Mouse (Mus musculus) heart, embryonic 10.5 days (tissue): ENCODE measurements around the gene Clec16a. TPM values are rescaled to one million over a fixed set of nuclear protein-coding genes. Genes with fewer than 3 reads are reported as not detected.

ENCODE experiments used
- DNase-seq: peaks from one replicate; pipeline ENCODE4 v3.0.0-alpha.2; 2017; ENCODE audit warnings: low spot score
- H3K27ac ChIP-seq: fragments of 300-500 bp; sonication (generic); 2 replicates; pipeline ENCODE4 v1.5.1; 2016; ENCODE audit warnings: mild to moderate bottlenecking
- H3K27me3 ChIP-seq: fragments of 300-500 bp; sonication (generic); 2 replicates; pipeline ENCODE4 v1.6.1; 2016; ENCODE audit warnings: mild to moderate bottlenecking; ENCODE audit not compliant: poor library complexity, insufficient read depth, severe bottlenecking
- H3K36me3 ChIP-seq: fragments of 300-500 bp; sonication (generic); 2 replicates; pipeline ENCODE4 v1.6.1; 2016; ENCODE audit warnings: mild to moderate bottlenecking, moderate library complexity
- H3K4me1 ChIP-seq: fragments of 300-500 bp; sonication (generic); 2 replicates; pipeline ENCODE4 v1.6.1; 2016; ENCODE audit warnings: mild to moderate bottlenecking
- H3K4me3 ChIP-seq: fragments of 300-500 bp; sonication (generic); 2 replicates; pipeline ENCODE4 v1.5.1; 2016; ENCODE audit warnings: mild to moderate bottlenecking, moderate library complexity
- H3K9me3 ChIP-seq: fragments of 300-500 bp; sonication (generic); 2 replicates; pipeline ENCODE4 v1.6.1; 2016; ENCODE audit warnings: mild to moderate bottlenecking, moderate library complexity
- WGBS: fragments of 180-500 bp; shearing (Covaris S2); methylation state at CpG from one replicate; pipeline ENCODE4 v1.1.7; 2016; 5-methylcytosine and 5-hydroxymethylcytosine counted together
- polyA plus RNA-seq: library from polyadenylated mRNA; unstranded; fragments of >200 nt; fragmentation: Nextera tagmentation; extraction: Ambion mirVana; gene quantifications from 2 replicates; pipeline ENCODE4 v1.2.1, GENCODE M21; 2016

Gene Clec16a
- polyA plus RNA-seq, 1 experiment from 2014 or later: 24.5 TPM

DNA sequence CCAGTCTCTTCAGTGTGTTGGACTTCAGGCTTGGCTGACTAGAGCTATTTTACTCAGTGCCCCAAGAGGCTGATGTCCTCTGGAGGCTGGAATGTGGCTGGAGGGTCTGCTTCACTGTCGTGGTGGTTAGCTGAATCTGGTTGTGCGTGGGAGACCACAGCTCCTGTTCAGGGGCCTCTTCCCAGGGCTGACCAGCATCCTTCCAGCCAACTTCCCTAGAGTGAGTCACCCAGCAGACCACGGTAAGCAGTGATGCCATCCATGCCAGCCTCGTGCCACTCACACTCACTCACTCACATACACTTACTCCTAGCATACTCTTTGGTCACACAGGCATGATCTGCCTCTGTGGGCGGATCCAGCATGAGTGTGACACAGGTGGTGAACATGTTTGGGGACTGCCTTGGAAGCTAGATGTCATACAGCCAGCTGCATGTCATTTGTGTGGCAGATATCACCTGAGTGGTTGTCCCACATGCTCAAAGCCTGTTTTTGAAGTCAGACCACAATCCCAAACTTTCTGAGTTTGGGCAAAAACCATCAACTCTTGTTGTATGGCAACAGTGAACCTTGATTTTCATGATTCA is 24.8 kb downstream of the Clec16a start:
- WGBS: 72% methylated on average over 5 of the region's 5 CpGs
- H3K4me1 ChIP-seq: peaks cover 10% of the 10 kb centered on the region
- peaks cover 46% of the 10 kb centered on the region for H3K36me3 ChIP-seq

GRCm38 (mm10) chr16:10570708-10571107 is 25.6 kb downstream of the Clec16a start:
- no peaks in the 10 kb centered on the region for H3K27me3 ChIP-seq
- DNase-seq: no peak
- no peaks in the 10 kb centered on the region for H3K9me3 ChIP-seq
- no peak overlapping the region for H3K27ac ChIP-seq
- WGBS: 81% methylated on average over 1 of the region's 1 CpGs
- peaks cover 5% of the 10 kb centered on the region for H3K4me1 ChIP-seq
- no peak overlapping the region for H3K4me3 ChIP-seq
- peaks cover 47% of the 10 kb centered on the region for H3K36me3 ChIP-seq

More for the DNA sequence above, 24.8 kb downstream of the Clec16a start:
- Histone ChIP-seq H3K4me3 (no peak overlapping the region), H3K27me3 (no peaks in the 10 kb centered on the region), H3K9me3 (no peaks in the 10 kb centered on the region), H3K27ac (no peak overlapping the region)
- DNase-seq: no peak

DNA sequence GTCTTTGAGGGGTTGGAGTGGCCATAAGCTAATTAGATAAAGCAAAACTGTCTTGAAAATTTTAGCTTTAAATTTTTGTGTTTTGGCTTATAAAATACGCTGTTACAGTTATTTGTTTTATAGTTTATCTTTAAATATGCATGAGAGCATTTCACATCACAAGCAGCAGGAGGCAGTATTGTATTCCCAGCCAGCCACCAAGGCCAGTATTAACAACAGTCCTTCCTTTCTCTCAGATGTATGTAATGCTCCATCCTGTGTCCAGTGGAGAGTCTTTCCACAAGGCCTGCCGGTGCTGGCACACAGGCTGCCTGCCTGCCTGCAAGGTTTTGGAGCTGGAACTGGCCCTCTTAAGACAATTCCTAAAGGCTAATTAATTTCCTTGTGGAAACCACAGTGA is 26.7 kb downstream of the Clec16a start:
- H3K9me3 ChIP-seq: no peaks in the 10 kb centered on the region
- no peak overlapping the region for H3K4me3 ChIP-seq
- H3K27me3 ChIP-seq: no peaks in the 10 kb centered on the region
- DNase-seq: no peak
- H3K4me1 ChIP-seq: no peaks in the 10 kb centered on the region
- H3K27ac ChIP-seq: no peak overlapping the region
- WGBS: 61% methylated on average over 2 of the region's 2 CpGs
- peaks cover 53% of the 10 kb centered on the region for H3K36me3 ChIP-seq

DNA sequence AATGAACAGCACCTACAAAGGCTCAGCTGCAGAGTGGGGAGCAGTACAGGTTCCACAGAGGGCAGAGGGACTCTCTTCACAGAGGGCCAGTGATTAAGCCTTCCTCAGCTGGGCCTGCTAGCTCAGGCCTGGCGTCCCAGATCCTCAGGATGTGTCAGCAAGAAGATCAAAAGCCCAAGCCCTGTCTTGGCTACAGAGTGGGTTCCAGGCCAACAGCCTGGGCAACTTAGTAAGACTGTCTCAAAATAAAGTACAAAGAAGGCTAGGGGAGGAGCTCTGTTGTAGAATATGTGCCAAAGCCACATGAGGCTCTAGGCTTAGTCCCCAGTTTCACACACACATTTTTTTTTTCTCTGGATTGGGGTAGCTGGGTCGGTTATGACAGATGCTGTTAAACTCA is 29.8 kb downstream of the Clec16a start:
- Histone ChIP-seq H3K27me3 (no peaks in the 10 kb centered on the region), H3K27ac (no peak overlapping the region), H3K9me3 (no peaks in the 10 kb centered on the region), H3K36me3 (peaks cover 57% of the 10 kb centered on the region; the same call in 1 of the 2 replicates), H3K4me3 (no peak overlapping the region), H3K4me1 (no peaks in the 10 kb centered on the region)
- WGBS: 77% methylated on average over 2 of the region's 2 CpGs
- DNase-seq: no peak

GRCm38 (mm10) chr16:10575915-10576314 is 30.8 kb downstream of the Clec16a start:
- no peak for DNase-seq
- Histone ChIP-seq H3K36me3 (peaks cover 64% of the 10 kb centered on the region; the same call in 1 of the 2 replicates), H3K27ac (no peak overlapping the region), H3K9me3 (no peaks in the 10 kb centered on the region), H3K4me3 (no peak overlapping the region), H3K27me3 (no peaks in the 10 kb centered on the region), H3K4me1 (no peaks in the 10 kb centered on the region)
- 87% methylated on average over 4 of the region's 4 CpGs for WGBS

- 76% methylated on average over 5 of the region's 5 CpGs for whole genome bisulfite sequencing
- peaks cover 67% of the 10 kb centered on the region for H3K36me3 ChIP-seq
- H3K27me3 ChIP-seq: no peaks in the 10 kb centered on the region
- H3K9me3 ChIP-seq: no peaks in the 10 kb centered on the region
- H3K4me1 ChIP-seq: no peaks in the 10 kb centered on the region
- no peak overlapping the region for H3K4me3 ChIP-seq
- no peak for DNase-seq
- no peak overlapping the region for H3K27ac ChIP-seq
Observed at GRCm38 (mm10) chr16:10577548-10577947, 32.4 kb downstream of the Clec16a start.

- no peak overlapping the region for H3K4me3 ChIP-seq
- 80% methylated on average over 1 of the region's 1 CpGs for WGBS
- no peak overlapping the region for H3K27ac ChIP-seq
- H3K9me3 ChIP-seq: no peaks in the 10 kb centered on the region
- DNase-seq: no peak
- H3K36me3 ChIP-seq: peaks cover 70% of the 10 kb centered on the region
- H3K27me3 ChIP-seq: no peaks in the 10 kb centered on the region
- no peaks in the 10 kb centered on the region for H3K4me1 ChIP-seq
Observed at GRCm38 (mm10) chr16:10578376-10578775, 33.2 kb downstream of the Clec16a start.

DNA sequence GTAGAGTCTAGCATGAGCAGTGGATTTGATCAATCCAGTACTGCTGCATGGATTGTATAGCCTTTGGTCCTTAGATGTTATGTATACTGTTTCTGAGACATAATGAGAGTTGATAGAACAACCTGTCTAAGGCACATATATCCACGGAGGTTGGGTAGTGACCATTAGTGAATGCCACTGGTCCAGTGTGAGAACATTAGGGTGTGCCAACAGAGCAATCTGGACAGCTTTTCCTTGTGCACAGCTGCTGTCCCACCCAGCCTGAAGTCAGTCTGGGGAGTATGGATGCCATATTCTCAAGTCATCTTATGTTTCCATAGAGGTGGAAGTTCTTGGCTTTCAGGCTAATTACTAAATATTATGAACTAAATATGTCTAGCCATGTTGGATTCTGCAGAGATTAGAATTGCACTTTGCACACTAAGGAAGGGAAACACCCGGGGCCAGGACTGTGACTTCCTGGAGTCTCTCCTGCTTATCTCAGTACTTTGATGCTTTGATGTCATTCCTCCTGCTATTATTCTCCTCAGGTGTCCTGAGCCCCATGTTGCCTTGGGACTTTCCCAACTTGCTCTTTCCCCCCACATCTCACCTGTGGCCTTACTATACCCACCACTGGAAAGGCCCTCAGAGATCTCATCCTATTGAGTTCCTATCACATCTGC is 36.2 kb downstream of the Clec16a start:
- H3K4me1 ChIP-seq: no peaks in the 10 kb centered on the region
- H3K4me3 ChIP-seq: no peak overlapping the region
- no peaks in the 10 kb centered on the region for H3K9me3 ChIP-seq
- H3K27me3 ChIP-seq: no peaks in the 10 kb centered on the region
- no peak for DNase-seq
- WGBS: 75% methylated on average over 2 of the region's 2 CpGs
- no peak overlapping the region for H3K27ac ChIP-seq
- peaks cover 65% of the 10 kb centered on the region for H3K36me3 ChIP-seq

DNA sequence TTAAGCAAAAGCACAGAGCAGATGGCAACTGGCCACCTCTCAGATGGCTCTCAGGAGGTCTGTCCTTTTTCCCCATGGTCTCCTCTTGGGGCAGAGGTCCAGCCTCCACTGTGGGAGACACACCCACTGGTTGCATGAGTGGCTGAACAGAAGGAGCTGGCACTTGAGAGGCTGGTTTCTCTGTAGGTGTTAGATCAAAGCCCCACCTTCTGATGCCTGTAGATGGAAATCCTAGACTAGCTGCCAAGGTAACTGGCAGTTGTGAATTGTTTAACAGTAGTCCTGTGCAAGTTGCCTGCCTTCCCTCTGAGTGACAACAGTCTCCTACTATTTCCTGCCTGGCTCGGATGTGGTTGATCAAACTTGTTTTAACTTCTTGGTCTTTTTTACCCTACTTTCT is 40.0 kb downstream of the Clec16a start:
- H3K4me1 ChIP-seq: no peaks in the 10 kb centered on the region
- WGBS: 68% methylated on average over 1 of the region's 1 CpGs
- peaks cover 58% of the 10 kb centered on the region for H3K36me3 ChIP-seq

DNA sequence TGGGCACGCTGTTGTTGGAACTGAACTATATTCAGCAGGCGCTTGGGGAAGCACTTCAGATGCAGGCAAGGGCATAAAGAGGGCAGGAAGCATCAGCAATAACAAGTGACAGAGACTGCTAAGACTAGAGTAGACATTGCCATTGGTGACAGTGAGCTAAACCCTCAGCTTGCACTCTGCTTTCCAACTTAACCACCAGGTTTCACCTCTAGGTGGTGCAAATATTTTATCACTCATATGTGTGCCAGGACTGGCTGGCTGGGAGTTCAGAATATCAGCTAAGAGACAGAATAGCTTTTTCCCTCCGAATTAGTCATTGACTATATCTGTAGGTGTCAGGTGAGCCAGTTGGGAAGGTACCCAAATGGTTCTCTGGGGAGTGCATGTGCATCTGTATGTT is 41.4 kb downstream of the Clec16a start:
- 79% methylated on average over 3 of the region's 3 CpGs for whole genome bisulfite sequencing
- no peaks in the 10 kb centered on the region for H3K9me3 ChIP-seq
- H3K4me1 ChIP-seq: no peaks in the 10 kb centered on the region
- H3K27ac ChIP-seq: no peak overlapping the region
- no peak for DNase-seq
- no peak overlapping the region for H3K4me3 ChIP-seq
- H3K27me3 ChIP-seq: no peaks in the 10 kb centered on the region
- peaks cover 44% of the 10 kb centered on the region for H3K36me3 ChIP-seq

More for the DNA sequence above, 40.0 kb downstream of the Clec16a start:
- Histone ChIP-seq H3K27ac (no peak overlapping the region), H3K9me3 (no peaks in the 10 kb centered on the region), H3K4me3 (no peak overlapping the region), H3K27me3 (no peaks in the 10 kb centered on the region)
- DNase-seq: no peak

GRCm38 (mm10) chr16:10599888-10600740 is 55.0 kb downstream of the Clec16a start:
- Histone ChIP-seq H3K9me3 (no peaks in the 10 kb centered on the region), H3K4me1 (peaks cover 6% of the 10 kb centered on the region; the same call in 1 of the 2 replicates), H3K36me3 (peaks cover 36% of the 10 kb centered on the region), H3K4me3 (no peak overlapping the region), H3K27me3 (no peaks in the 10 kb centered on the region), H3K27ac (no peak overlapping the region)
- DNase-seq: no peak
- WGBS: 69% methylated on average over 5 of the region's 5 CpGs

- no peak overlapping the region for H3K4me3 ChIP-seq
- 82% methylated on average over 3 of the region's 3 CpGs for WGBS
- DNase-seq: no peak
- H3K4me1 ChIP-seq: no peaks in the 10 kb centered on the region
- peaks cover 16% of the 10 kb centered on the region; the same call in 1 of the 2 replicates for H3K36me3 ChIP-seq
- H3K27me3 ChIP-seq: no peaks in the 10 kb centered on the region
- no peak overlapping the region for H3K27ac ChIP-seq
- H3K9me3 ChIP-seq: no peaks in the 10 kb centered on the region
Observed at GRCm38 (mm10) chr16:10607802-10608201, 62.7 kb downstream of the Clec16a start.

- H3K36me3 ChIP-seq: peaks cover 30% of the 10 kb centered on the region
- H3K4me1 ChIP-seq: no peaks in the 10 kb centered on the region
- no peaks in the 10 kb centered on the region for H3K27me3 ChIP-seq
- H3K9me3 ChIP-seq: no peaks in the 10 kb centered on the region
- no peak overlapping the region for H3K27ac ChIP-seq
- no peak for DNase-seq
- H3K4me3 ChIP-seq: no peak overlapping the region
- WGBS: 86% methylated on average over 7 of the region's 7 CpGs
Observed at GRCm38 (mm10) chr16:10609921-10610320, 64.8 kb downstream of the Clec16a start.
